Mouse (Mus musculus): ENCODE measurements around the gene Ctbp2. TPM values are rescaled to one million over a fixed set of nuclear protein-coding genes. Genes with fewer than 3 reads are reported as not detected.

The Ctbp2 gene
- polyA plus RNA-seq, 1 experiment = 43.2 TPM

DNA sequence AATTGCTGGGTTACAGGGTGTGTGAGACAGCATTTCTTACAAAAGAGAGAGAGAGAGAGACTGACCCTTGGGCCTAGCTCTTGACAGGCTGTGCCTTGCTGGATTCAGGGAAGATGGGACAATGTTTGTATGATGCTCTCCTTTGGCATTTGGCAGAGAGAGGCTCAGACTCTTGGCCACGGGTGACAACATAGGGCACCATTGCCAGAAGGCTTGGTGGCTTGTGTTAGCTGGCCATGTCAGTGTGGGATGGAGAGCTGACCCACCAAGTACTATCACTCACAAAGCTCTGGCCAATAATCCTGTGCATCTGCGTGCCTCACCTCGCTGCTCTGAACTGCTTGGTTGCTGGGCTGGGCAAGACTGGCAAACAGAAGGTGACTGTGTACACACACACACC lies 113.7 kb downstream of the Ctbp2 start:
- Histone ChIP-seq H3K79me3 (ENCODE audit: low read depth) (peaks cover 9% of the 10 kb centered on the region), H3ac (ENCODE audit: control insufficient read depth, insufficient read length, low read depth) (no peak overlapping the region), H3K36me3 (ENCODE audit: control insufficient read depth, insufficient read depth) (peaks cover 4% of the 10 kb centered on the region), H3K27me3 (ENCODE audit: control insufficient read depth, insufficient read depth, insufficient read length) (no peaks in the 10 kb centered on the region), H3K79me2 (ENCODE audit: control insufficient read depth, insufficient read depth) (peaks cover 61% of the 10 kb centered on the region), H3K4me3 (ENCODE audit: insufficient read depth, poor library complexity, severe bottlenecking) (no peak overlapping the region)
- no peak for TF ChIP-seq FOSL1 (IDR thresholded peaks at IDR 0.05; ENCODE audit: insufficient read depth, low read length, poor library complexity, severe bottlenecking)
- no peak for TF ChIP-seq USF1 (IDR thresholded peaks at IDR 0.05; ENCODE audit: low read depth)
- TF ChIP-seq CEBPB (IDR thresholded peaks at IDR 0.05; ENCODE audit: low read depth) = no peak
- TF ChIP-seq CTCF (IDR thresholded peaks at IDR 0.05; ENCODE audit: control insufficient read depth, insufficient read depth, insufficient read length) = no peak
- TF ChIP-seq MAX (IDR thresholded peaks at IDR 0.05) = no peak
- TF ChIP-seq MYOD1 (IDR thresholded peaks at IDR 0.05; ENCODE audit: control insufficient read depth, insufficient read length, low read depth) = no peak
- no peak for TF ChIP-seq MYOG (IDR thresholded peaks at IDR 0.05; ENCODE audit: control insufficient read depth, extremely low read depth, insufficient read length)

GRCm38 (mm10) chr7:133009676-133010075 lies 114.5 kb downstream of the Ctbp2 start:
- Histone ChIP-seq H3K36me3 (ENCODE audit: control insufficient read depth, insufficient read depth) (peaks cover 7% of the 10 kb centered on the region), H3K27me3 (ENCODE audit: control insufficient read depth, insufficient read depth, insufficient read length) (no peaks in the 10 kb centered on the region), H3K4me3 (ENCODE audit: insufficient read depth, poor library complexity, severe bottlenecking) (no peak overlapping the region), H3K79me3 (ENCODE audit: low read depth) (peaks cover 9% of the 10 kb centered on the region), H3K79me2 (ENCODE audit: control insufficient read depth, insufficient read depth) (peaks cover 66% of the 10 kb centered on the region), H3ac (ENCODE audit: control insufficient read depth, insufficient read length, low read depth) (no peak overlapping the region)
- TF ChIP-seq MYOG (IDR thresholded peaks at IDR 0.05; ENCODE audit: control insufficient read depth, extremely low read depth, insufficient read length) (no peak), FOSL1 (IDR thresholded peaks at IDR 0.05; ENCODE audit: insufficient read depth, low read length, poor library complexity, severe bottlenecking) (no peak), CTCF (IDR thresholded peaks at IDR 0.05; ENCODE audit: control insufficient read depth, insufficient read depth, insufficient read length) (no peak), MYOD1 (IDR thresholded peaks at IDR 0.05; ENCODE audit: control insufficient read depth, insufficient read length, low read depth) (no peak), MAX (IDR thresholded peaks at IDR 0.05) (no peak), CEBPB (IDR thresholded peaks at IDR 0.05; ENCODE audit: low read depth) (no peak), USF1 (IDR thresholded peaks at IDR 0.05; ENCODE audit: low read depth) (no peak)

- Histone ChIP-seq H3ac (ENCODE audit: control insufficient read depth, insufficient read length, low read depth) (no peak overlapping the region), H3K27me3 (ENCODE audit: control insufficient read depth, insufficient read depth, insufficient read length) (no peaks in the 10 kb centered on the region), H3K79me2 (ENCODE audit: control insufficient read depth, insufficient read depth) (peaks cover 68% of the 10 kb centered on the region), H3K4me3 (ENCODE audit: insufficient read depth, poor library complexity, severe bottlenecking) (no peak overlapping the region), H3K79me3 (ENCODE audit: low read depth) (peaks cover 8% of the 10 kb centered on the region), H3K36me3 (ENCODE audit: control insufficient read depth, insufficient read depth) (peaks cover 7% of the 10 kb centered on the region)
- TF ChIP-seq MYOG (IDR thresholded peaks at IDR 0.05; ENCODE audit: control insufficient read depth, extremely low read depth, insufficient read length) = no peak
- TF ChIP-seq CEBPB (IDR thresholded peaks at IDR 0.05; ENCODE audit: low read depth) = no peak
- no peak for TF ChIP-seq CTCF (IDR thresholded peaks at IDR 0.05; ENCODE audit: control insufficient read depth, insufficient read depth, insufficient read length)
- no peak for TF ChIP-seq FOSL1 (IDR thresholded peaks at IDR 0.05; ENCODE audit: insufficient read depth, low read length, poor library complexity, severe bottlenecking)
- no peak for TF ChIP-seq USF1 (IDR thresholded peaks at IDR 0.05; ENCODE audit: low read depth)
- no peak for TF ChIP-seq MYOD1 (IDR thresholded peaks at IDR 0.05; ENCODE audit: control insufficient read depth, insufficient read length, low read depth)
- TF ChIP-seq MAX (IDR thresholded peaks at IDR 0.05) = no peak
These were observed 115.5 kb downstream of the Ctbp2 start for GRCm38 (mm10) chr7:133008663-133009062.

DNA sequence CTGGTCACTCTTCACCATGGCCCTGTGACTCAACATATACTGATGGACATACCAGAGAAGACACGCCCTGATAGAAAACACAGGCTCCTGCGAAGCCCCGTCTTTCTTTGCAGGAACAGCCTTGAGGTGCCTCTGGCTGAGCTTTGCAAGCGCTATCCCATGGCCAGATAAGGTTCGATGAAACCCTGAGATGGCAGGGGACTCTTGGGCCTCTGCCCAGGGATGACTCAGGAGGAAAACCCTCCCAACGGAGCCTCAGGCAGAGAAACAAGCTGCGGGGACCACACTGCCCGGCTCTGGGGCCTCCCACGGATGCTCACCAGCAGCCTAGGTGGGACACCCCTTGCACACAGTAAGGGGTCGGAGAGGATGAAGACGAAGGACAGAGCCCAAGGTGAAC lies 116.8 kb downstream of the Ctbp2 start:
- Histone ChIP-seq H3K36me3 (ENCODE audit: control insufficient read depth, insufficient read depth) (peaks cover 7% of the 10 kb centered on the region), H3K79me2 (ENCODE audit: control insufficient read depth, insufficient read depth) (peaks cover 76% of the 10 kb centered on the region), H3K27me3 (ENCODE audit: control insufficient read depth, insufficient read depth, insufficient read length) (no peaks in the 10 kb centered on the region), H3K79me3 (ENCODE audit: low read depth) (peaks cover 7% of the 10 kb centered on the region), H3K4me3 (ENCODE audit: insufficient read depth, poor library complexity, severe bottlenecking) (no peak overlapping the region), H3ac (ENCODE audit: control insufficient read depth, insufficient read length, low read depth) (no peak overlapping the region)
- TF ChIP-seq MYOG (IDR thresholded peaks at IDR 0.05; ENCODE audit: control insufficient read depth, extremely low read depth, insufficient read length) = no peak
- no peak for TF ChIP-seq MAX (IDR thresholded peaks at IDR 0.05)
- TF ChIP-seq USF1 (IDR thresholded peaks at IDR 0.05; ENCODE audit: low read depth) = no peak
- no peak for TF ChIP-seq CEBPB (IDR thresholded peaks at IDR 0.05; ENCODE audit: low read depth)
- no peak for TF ChIP-seq CTCF (IDR thresholded peaks at IDR 0.05; ENCODE audit: control insufficient read depth, insufficient read depth, insufficient read length)
- TF ChIP-seq MYOD1 (IDR thresholded peaks at IDR 0.05; ENCODE audit: control insufficient read depth, insufficient read length, low read depth) = no peak
- TF ChIP-seq FOSL1 (IDR thresholded peaks at IDR 0.05; ENCODE audit: insufficient read depth, low read length, poor library complexity, severe bottlenecking) = no peak

GRCm38 (mm10) chr7:133005772-133006171 lies 118.4 kb downstream of the Ctbp2 start:
- peaks cover 6% of the 10 kb centered on the region for H3K79me3 ChIP-seq (ENCODE audit: low read depth)
- H3ac ChIP-seq (ENCODE audit: control insufficient read depth, insufficient read length, low read depth) = no peak overlapping the region
- no peak for TF ChIP-seq MAX (IDR thresholded peaks at IDR 0.05)
- no peak for TF ChIP-seq FOSL1 (IDR thresholded peaks at IDR 0.05; ENCODE audit: insufficient read depth, low read length, poor library complexity, severe bottlenecking)
- TF ChIP-seq CEBPB (IDR thresholded peaks at IDR 0.05; ENCODE audit: low read depth) = no peak
- no peak for TF ChIP-seq MYOG (IDR thresholded peaks at IDR 0.05; ENCODE audit: control insufficient read depth, extremely low read depth, insufficient read length)
- TF ChIP-seq USF1 (IDR thresholded peaks at IDR 0.05; ENCODE audit: low read depth) = no peak
- no peak for TF ChIP-seq MYOD1 (IDR thresholded peaks at IDR 0.05; ENCODE audit: control insufficient read depth, insufficient read length, low read depth)
- no peak for TF ChIP-seq CTCF (IDR thresholded peaks at IDR 0.05; ENCODE audit: control insufficient read depth, insufficient read depth, insufficient read length)
- H3K36me3 ChIP-seq (ENCODE audit: control insufficient read depth, insufficient read depth) = peaks cover 7% of the 10 kb centered on the region
- no peaks in the 10 kb centered on the region for H3K27me3 ChIP-seq (ENCODE audit: control insufficient read depth, insufficient read depth, insufficient read length)
- H3K4me3 ChIP-seq (ENCODE audit: insufficient read depth, poor library complexity, severe bottlenecking) = no peak overlapping the region
- H3K79me2 ChIP-seq (ENCODE audit: control insufficient read depth, insufficient read depth) = peaks cover 69% of the 10 kb centered on the region

- Histone ChIP-seq H3K79me3 (ENCODE audit: low read depth) (peaks cover 6% of the 10 kb centered on the region), H3K79me2 (ENCODE audit: control insufficient read depth, insufficient read depth) (peaks cover 52% of the 10 kb centered on the region), H3K36me3 (ENCODE audit: control insufficient read depth, insufficient read depth) (peaks cover 3% of the 10 kb centered on the region), H3K27me3 (ENCODE audit: control insufficient read depth, insufficient read depth, insufficient read length) (no peaks in the 10 kb centered on the region), H3K4me3 (ENCODE audit: insufficient read depth, poor library complexity, severe bottlenecking) (no peak overlapping the region), H3ac (ENCODE audit: control insufficient read depth, insufficient read length, low read depth) (no peak overlapping the region)
- TF ChIP-seq USF1 (IDR thresholded peaks at IDR 0.05; ENCODE audit: low read depth) (no peak), MAX (IDR thresholded peaks at IDR 0.05) (peak; percentile 47), CTCF (IDR thresholded peaks at IDR 0.05; ENCODE audit: control insufficient read depth, insufficient read depth, insufficient read length) (peak; percentile 54)
These were observed 120.7 kb downstream of the Ctbp2 start for GRCm38 (mm10) chr7:133003421-133003820.
